Mouse (Mus musculus): ENCODE results near the gene Vav2. TPM values are rescaled to one million over a fixed set of nuclear protein-coding genes. Genes with fewer than 3 reads are reported as not detected.
A peak's percentile ranks its signal among the peaks of the same experiment; 100 is the strongest.

The Vav2 gene
- total and polyA plus RNA-seq, 2 experiments from 2014 or later: 2.4 to 16.8 TPM

DNA sequence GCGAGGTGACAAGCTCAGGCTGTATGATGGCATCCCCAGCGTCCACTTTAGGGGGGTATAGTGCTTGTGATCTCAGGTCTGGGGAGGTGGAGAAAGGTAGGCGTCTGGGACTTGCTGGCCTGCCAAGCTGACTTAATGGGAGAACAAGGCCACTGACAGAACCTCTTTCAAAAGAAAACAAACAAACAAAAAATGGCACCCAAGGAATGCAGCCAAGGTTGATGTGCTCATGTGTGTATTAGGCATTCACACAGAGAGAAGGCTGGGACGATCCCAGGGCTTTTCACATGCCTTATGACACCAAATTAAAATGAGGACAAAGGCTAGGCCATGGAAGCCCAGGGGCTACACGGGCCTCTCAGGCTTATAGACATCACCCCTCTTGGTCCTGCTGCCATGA is 116.6 kb downstream of the Vav2 start:
- no peaks in the 10 kb centered on the region; the same call in 1 of the 2 replicates for H3K4me1 ChIP-seq (ENCODE audit: control insufficient read depth, insufficient read depth)
- TF ChIP-seq CTCF (IDR thresholded peaks at IDR 0.05; ENCODE audit: low read depth) (no peak), EP300 (IDR thresholded peaks at IDR 0.05; ENCODE audit: low read depth) (no peak)
- no peaks in the 10 kb centered on the region for H3K27me3 ChIP-seq (ENCODE audit: control insufficient read depth, insufficient read depth, low read length)
- no peak overlapping the region for H3K9ac ChIP-seq (replicated peaks; ENCODE audit: low read depth, low read length)
- H3K36me3 ChIP-seq (replicated peaks; ENCODE audit: control insufficient read depth, insufficient read depth, low read length): no peaks in the 10 kb centered on the region
- H3K4me2 ChIP-seq (ENCODE audit: low read depth, low read length): no peak overlapping the region
- 84% methylated on average over 5 of the region's 5 CpGs for WGBS
- no peak for ATAC-seq (ENCODE audit: insufficient read depth, low read depth)
- H3K27ac ChIP-seq (ENCODE audit: low read depth): no peak overlapping the region
- DNase-seq (ENCODE audit: low spot score): no peak
- H3K4me3 ChIP-seq (ENCODE audit: low read depth, low read length): no peak overlapping the region
- H3K9me3 ChIP-seq (replicated peaks; ENCODE audit: control insufficient read depth, low read length): no peaks in the 10 kb centered on the region

DNA sequence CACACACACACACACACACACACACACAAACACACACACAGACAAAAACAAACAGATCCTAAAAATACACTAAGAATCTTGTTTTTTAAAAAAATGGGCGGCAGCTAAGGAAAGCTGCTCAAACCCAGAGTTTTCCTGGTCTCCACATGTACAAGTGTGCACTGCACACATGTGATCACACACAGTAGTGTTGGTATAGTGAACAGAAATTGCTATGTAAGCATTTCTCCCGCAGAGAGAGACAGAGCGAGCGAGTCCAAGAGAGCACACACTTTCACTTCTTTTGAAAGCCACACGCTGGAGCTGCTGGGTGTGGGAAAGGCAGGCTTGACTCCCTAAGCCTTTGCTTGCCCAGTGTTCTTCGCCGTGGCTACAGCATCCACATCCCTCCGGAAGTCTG is 120.2 kb downstream of the Vav2 start:
- no peaks in the 10 kb centered on the region for H3K27me3 ChIP-seq (ENCODE audit: control insufficient read depth, insufficient read depth, low read length)
- TF ChIP-seq EP300 (IDR thresholded peaks at IDR 0.05; ENCODE audit: low read depth): no peak
- no peak for TF ChIP-seq CTCF (IDR thresholded peaks at IDR 0.05; ENCODE audit: low read depth)
- DNase-seq (ENCODE audit: low spot score) (no peak), ATAC-seq (ENCODE audit: insufficient read depth, low read depth) (no peak)
- no peaks in the 10 kb centered on the region for H3K9me3 ChIP-seq (replicated peaks; ENCODE audit: control insufficient read depth, low read length)
- peaks cover 11% of the 10 kb centered on the region for H3K4me1 ChIP-seq (ENCODE audit: control insufficient read depth, insufficient read depth)
- no peak overlapping the region for H3K9ac ChIP-seq (replicated peaks; ENCODE audit: low read depth, low read length)
- no peak overlapping the region for H3K4me3 ChIP-seq (ENCODE audit: low read depth, low read length)
- no peak overlapping the region for H3K4me2 ChIP-seq (ENCODE audit: low read depth, low read length)
- WGBS: 86% methylated on average over 8 of the region's 8 CpGs
- H3K36me3 ChIP-seq (replicated peaks; ENCODE audit: control insufficient read depth, insufficient read depth, low read length): no peaks in the 10 kb centered on the region
- no peak overlapping the region for H3K27ac ChIP-seq (ENCODE audit: low read depth)

DNA sequence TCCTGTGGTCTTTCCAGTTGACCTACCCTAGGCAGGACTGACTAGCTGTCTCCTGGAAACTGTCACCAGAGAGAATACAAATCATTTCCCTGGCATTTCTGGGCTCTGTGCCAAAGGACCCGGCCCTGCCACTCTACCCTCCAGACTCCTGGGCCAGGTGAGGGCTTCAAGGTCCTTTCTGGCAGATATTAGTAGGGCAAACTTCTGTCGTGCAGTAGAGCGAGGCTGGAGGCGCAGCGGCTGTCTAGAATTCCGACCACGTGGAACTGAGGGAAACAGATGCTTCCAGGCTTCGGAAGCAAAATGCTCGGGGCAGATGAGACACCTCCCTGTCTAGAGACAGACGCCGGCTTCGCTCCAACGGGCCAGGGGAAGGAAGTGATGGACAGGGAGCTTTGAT is 122.1 kb downstream of the Vav2 start:
- H3K27ac ChIP-seq (ENCODE audit: low read depth): no peak overlapping the region
- DNase-seq (ENCODE audit: low spot score) (no peak), ATAC-seq (ENCODE audit: insufficient read depth, low read depth) (peak; percentile 44)

DNA sequence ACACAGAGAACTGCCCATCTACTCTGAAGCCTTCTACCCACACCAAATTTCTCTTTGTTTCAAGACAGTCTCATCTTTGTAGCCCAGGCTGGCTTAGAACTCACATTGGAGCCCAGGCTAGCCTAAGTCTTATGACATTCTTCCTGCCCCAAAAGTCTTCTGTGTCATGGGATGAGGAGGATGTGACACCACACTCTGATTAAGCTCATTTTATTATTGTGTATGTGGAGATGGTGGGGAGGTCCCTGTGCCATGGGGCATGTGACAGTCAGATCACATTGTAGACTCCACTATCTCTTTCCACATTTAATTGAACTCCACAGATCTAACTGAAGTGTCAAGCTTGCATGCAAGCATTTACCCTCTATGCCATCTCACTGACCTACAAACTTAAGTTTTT is 122.8 kb downstream of the Vav2 start:
- H3K27me3 ChIP-seq (ENCODE audit: control insufficient read depth, insufficient read depth, low read length): no peaks in the 10 kb centered on the region
- no peaks in the 10 kb centered on the region for H3K36me3 ChIP-seq (replicated peaks; ENCODE audit: control insufficient read depth, insufficient read depth, low read length)
- no peak for DNase-seq (ENCODE audit: low spot score)
- ATAC-seq (ENCODE audit: insufficient read depth, low read depth): no peak
- no peak overlapping the region for H3K4me3 ChIP-seq (ENCODE audit: low read depth, low read length)
- H3K4me1 ChIP-seq (ENCODE audit: control insufficient read depth, insufficient read depth): peaks cover 11% of the 10 kb centered on the region
- TF ChIP-seq EP300 (IDR thresholded peaks at IDR 0.05; ENCODE audit: low read depth) (no peak), CTCF (IDR thresholded peaks at IDR 0.05; ENCODE audit: low read depth) (no peak)
- no peak overlapping the region for H3K4me2 ChIP-seq (ENCODE audit: low read depth, low read length)
- no peaks in the 10 kb centered on the region for H3K9me3 ChIP-seq (replicated peaks; ENCODE audit: control insufficient read depth, low read length)
- no peak overlapping the region for H3K9ac ChIP-seq (replicated peaks; ENCODE audit: low read depth, low read length)
- H3K27ac ChIP-seq (ENCODE audit: low read depth): no peak overlapping the region

More for the DNA sequence above, 122.1 kb downstream of the Vav2 start:
- Histone ChIP-seq H3K4me1 (ENCODE audit: control insufficient read depth, insufficient read depth) (peaks cover 11% of the 10 kb centered on the region), H3K4me3 (ENCODE audit: low read depth, low read length) (no peak overlapping the region), H3K27me3 (ENCODE audit: control insufficient read depth, insufficient read depth, low read length) (no peaks in the 10 kb centered on the region), H3K9me3 (replicated peaks; ENCODE audit: control insufficient read depth, low read length) (no peaks in the 10 kb centered on the region), H3K4me2 (ENCODE audit: low read depth, low read length) (no peak overlapping the region), H3K9ac (replicated peaks; ENCODE audit: low read depth, low read length) (no peak overlapping the region), H3K36me3 (replicated peaks; ENCODE audit: control insufficient read depth, insufficient read depth, low read length) (no peaks in the 10 kb centered on the region)
- TF ChIP-seq CTCF (IDR thresholded peaks at IDR 0.05; ENCODE audit: low read depth) (no peak), EP300 (IDR thresholded peaks at IDR 0.05; ENCODE audit: low read depth) (no peak)
- WGBS: 44% methylated on average over 13 of the region's 13 CpGs

GRCm38 (mm10) chr2:27301444-27302111 is 125.3 kb downstream of the Vav2 start:
- TF ChIP-seq CTCF (IDR thresholded peaks at IDR 0.05; ENCODE audit: low read depth): no peak
- no peak for TF ChIP-seq EP300 (IDR thresholded peaks at IDR 0.05; ENCODE audit: low read depth)
- ATAC-seq (ENCODE audit: insufficient read depth, low read depth) (no peak), DNase-seq (ENCODE audit: low spot score) (no peak)
- Histone ChIP-seq H3K4me2 (ENCODE audit: low read depth, low read length) (no peak overlapping the region), H3K4me3 (ENCODE audit: low read depth, low read length) (no peak overlapping the region), H3K27me3 (ENCODE audit: control insufficient read depth, insufficient read depth, low read length) (no peaks in the 10 kb centered on the region), H3K9ac (replicated peaks; ENCODE audit: low read depth, low read length) (no peak overlapping the region), H3K27ac (ENCODE audit: low read depth) (no peak overlapping the region), H3K9me3 (replicated peaks; ENCODE audit: control insufficient read depth, low read length) (no peaks in the 10 kb centered on the region), H3K4me1 (ENCODE audit: control insufficient read depth, insufficient read depth) (peaks cover 11% of the 10 kb centered on the region), H3K36me3 (replicated peaks; ENCODE audit: control insufficient read depth, insufficient read depth, low read length) (no peaks in the 10 kb centered on the region)
- 85% methylated on average over 12 of the region's 12 CpGs for WGBS
